12 mouse cellular contexts compared by ENCODE assay signal in the genomic region with DNA sequence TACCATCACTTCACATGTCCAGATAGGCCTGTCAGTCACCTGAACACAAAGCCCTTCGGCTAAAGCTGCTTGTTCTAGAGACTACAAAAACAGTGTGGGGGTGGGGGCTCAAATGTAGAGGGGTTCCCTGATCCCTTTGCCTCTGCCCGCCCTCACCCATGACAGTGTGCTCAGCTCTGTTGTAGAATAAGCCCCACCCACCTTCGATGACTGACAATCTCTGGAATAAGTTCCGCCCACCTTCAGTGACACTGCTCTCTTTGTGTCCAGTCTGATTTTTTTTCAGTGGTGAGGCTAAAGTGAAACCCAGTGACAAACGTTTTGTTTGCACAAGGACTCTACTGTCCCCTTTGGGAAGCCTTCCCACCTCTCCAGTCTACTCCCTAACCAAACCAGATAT. TPM values are rescaled to one million over a fixed set of nuclear protein-coding genes. Genes with fewer than 3 reads are reported as not detected.
A peak's percentile ranks its signal among the peaks of the same experiment; 100 is the strongest.
DNase-seq lines count a peak whose midpoint lies in the region; ATAC-seq and TF ChIP-seq lines count a peak whose summit lies in the region.
"Had no signal": no experiment of that assay in that cellular context is flagged by ENCODE, and none has a peak within 500 bp of the region (broad histone marks: within the 10 kb centered on the region; RNA-seq: fewer than 3 reads in every experiment).

No protein-coding gene starts in this region.

- no peak for ATAC-seq in lung, embryonic 14.5 days (ENCODE audit: insufficient read depth)
- ATAC-seq in hindbrain, embryonic 15.5 days (ENCODE audit: low FRiP score, low read depth) = no peak
- ATAC-seq in neural tube, embryonic 15.5 days (ENCODE audit: low FRiP score) = no peak

- no peaks in the 10 kb centered on the region for H3K27me3 ChIP-seq in lung, embryonic 14.5 days (ENCODE audit: insufficient read depth, low read length)
- no peaks in the 10 kb centered on the region for H3K27me3 ChIP-seq in hindbrain, embryonic 15.5 days
- no peaks in the 10 kb centered on the region for H3K27me3 ChIP-seq in neural tube, embryonic 15.5 days (replicated peaks)
- H3K27me3 ChIP-seq: limb, embryonic 13.5 days had no signal

- H3K4me3 ChIP-seq in lung, embryonic 14.5 days (ENCODE audit: low read depth, low read length) = no peak overlapping the region
- H3K4me3 ChIP-seq in hindbrain, embryonic 15.5 days = no peak overlapping the region
- H3K4me3 ChIP-seq in neural tube, embryonic 15.5 days (replicated peaks) = no peak overlapping the region
- H3K4me3 ChIP-seq: limb, embryonic 13.5 days; myocyte had no signal

- H3K36me3 ChIP-seq in lung, embryonic 14.5 days (ENCODE audit: insufficient read depth) = no peaks in the 10 kb centered on the region
- no peaks in the 10 kb centered on the region for H3K36me3 ChIP-seq in hindbrain, embryonic 15.5 days
- H3K36me3 ChIP-seq in neural tube, embryonic 15.5 days = no peaks in the 10 kb centered on the region
- H3K36me3 ChIP-seq: limb, embryonic 13.5 days had no signal

- DNase-seq in embryo, embryonic 10 days (ENCODE audit: low spot score) = peak; percentile 35
- no peak for DNase-seq in embryo, embryonic 9.5 days (ENCODE audit: extremely low spot score)
- DNase-seq in lung, embryonic 14.5 days = peak; percentile 43
- no peak for DNase-seq in lung, postnatal 36 days
- DNase-seq in urinary bladder, postnatal 4 days (ENCODE audit: low spot score in 2 of 2) = no peak
- DNase-seq in ovary, postnatal 10 days (ENCODE audit: low spot score) = no peak
- DNase-seq: B cell, adult 2 months; cerebellum, adult 8-10 months had no signal

- no peaks in the 10 kb centered on the region for H3K4me1 ChIP-seq in lung, embryonic 14.5 days (ENCODE audit: insufficient read depth)
- peaks cover 28% of the 10 kb centered on the region for H3K4me1 ChIP-seq in hindbrain, embryonic 15.5 days (replicated peaks)
- H3K4me1 ChIP-seq in neural tube, embryonic 15.5 days = peaks cover 43% of the 10 kb centered on the region

- H3K27ac ChIP-seq in lung, embryonic 14.5 days (ENCODE audit: low read depth) = no peak overlapping the region
- H3K27ac ChIP-seq in hindbrain, embryonic 15.5 days (replicated peaks) = peak overlapping the region; percentile 68; the same call in 1 of the 2 replicates
- peak overlapping the region; percentile 76; the same call in 1 of the 2 replicates for H3K27ac ChIP-seq in neural tube, embryonic 15.5 days (replicated peaks)
- H3K27ac ChIP-seq: limb, embryonic 13.5 days had no signal

- no peak for TF ChIP-seq CTCF in lung, embryonic 14.5 days (IDR thresholded peaks at IDR 0.05; ENCODE audit: low read depth)

- H3K9me3 ChIP-seq in lung, embryonic 14.5 days (ENCODE audit: low read depth, low read length) = no peaks in the 10 kb centered on the region
- H3K9me3 ChIP-seq in hindbrain, embryonic 15.5 days = no peaks in the 10 kb centered on the region
- no peaks in the 10 kb centered on the region for H3K9me3 ChIP-seq in neural tube, embryonic 15.5 days (replicated peaks)
- H3K9me3 ChIP-seq: limb, embryonic 13.5 days had no signal

- no peak overlapping the region for H3K9ac ChIP-seq in lung, embryonic 14.5 days
- no peak overlapping the region for H3K9ac ChIP-seq in hindbrain, embryonic 15.5 days
- H3K9ac ChIP-seq in neural tube, embryonic 15.5 days (replicated peaks) = no peak overlapping the region
- H3K9ac ChIP-seq: limb, embryonic 13.5 days had no signal

- no peak overlapping the region for H3K4me2 ChIP-seq in lung, embryonic 14.5 days
- no peak overlapping the region for H3K4me2 ChIP-seq in hindbrain, embryonic 15.5 days
- H3K4me2 ChIP-seq in neural tube, embryonic 15.5 days = no peak overlapping the region
- H3K4me2 ChIP-seq: limb, embryonic 13.5 days had no signal

- 55% methylated on average over 5 of the region's 5 CpGs for WGBS in lung, embryonic 14.5 days
- WGBS in hindbrain, embryonic 15.5 days = 57% methylated on average over 5 of the region's 5 CpGs
- WGBS in neural tube, embryonic 15.5 days = 62% methylated on average over 5 of the region's 5 CpGs

RNA-seq across cellular contexts. Expression of a gene that starts 26.1 kb away (rescaled TPM):
- polyA plus RNA-seq in lung, embryonic 14.5 days (2014; fragmentation: Nextera tagmentation; extraction: Ambion mirVana) = 1.4 and 1.5 TPM in 2 replicates
- 22.3 and 24.4 TPM in 2 replicates for polyA plus RNA-seq in hindbrain, embryonic 15.5 days (2015; fragmentation: Nextera tagmentation; extraction: Ambion mirVana)
- 23.7 and 26.5 TPM in 2 replicates for polyA plus RNA-seq in neural tube, embryonic 15.5 days (2015; fragmentation: Nextera tagmentation; extraction: Ambion mirVana)
- polyA plus RNA-seq: myocyte had no signal

Comparison
In these comparisons a context has a peak if more than half of its experiments do, and no peak if none do; other contexts are left out.
1. DNase-seq: peak in embryo, embryonic 10 days (single experiment) and lung, embryonic 14.5 days (single experiment); none in embryo, embryonic 9.5 days (single experiment), lung, postnatal 36 days (single experiment), urinary bladder, postnatal 4 days (0 of 2) and ovary, postnatal 10 days (single experiment).